Mouse (Mus musculus) erythroblast, embryonic 14.5 days (primary cell): ENCODE data around the gene Hsd17b14.

ENCODE experiments used
- GATA1 ChIP-seq: IDR thresholded peaks from 2 replicates; pipeline ENCODE4 v1.6.1; 2012; ENCODE audit warnings: low read length, inconsistent platforms, mixed read lengths
- TAL1 ChIP-seq: IDR thresholded peaks from 3 replicates; pipeline ENCODE4 v1.6.1; 2012; ENCODE audit warnings: low read length, inconsistent platforms, mixed read lengths

DNA sequence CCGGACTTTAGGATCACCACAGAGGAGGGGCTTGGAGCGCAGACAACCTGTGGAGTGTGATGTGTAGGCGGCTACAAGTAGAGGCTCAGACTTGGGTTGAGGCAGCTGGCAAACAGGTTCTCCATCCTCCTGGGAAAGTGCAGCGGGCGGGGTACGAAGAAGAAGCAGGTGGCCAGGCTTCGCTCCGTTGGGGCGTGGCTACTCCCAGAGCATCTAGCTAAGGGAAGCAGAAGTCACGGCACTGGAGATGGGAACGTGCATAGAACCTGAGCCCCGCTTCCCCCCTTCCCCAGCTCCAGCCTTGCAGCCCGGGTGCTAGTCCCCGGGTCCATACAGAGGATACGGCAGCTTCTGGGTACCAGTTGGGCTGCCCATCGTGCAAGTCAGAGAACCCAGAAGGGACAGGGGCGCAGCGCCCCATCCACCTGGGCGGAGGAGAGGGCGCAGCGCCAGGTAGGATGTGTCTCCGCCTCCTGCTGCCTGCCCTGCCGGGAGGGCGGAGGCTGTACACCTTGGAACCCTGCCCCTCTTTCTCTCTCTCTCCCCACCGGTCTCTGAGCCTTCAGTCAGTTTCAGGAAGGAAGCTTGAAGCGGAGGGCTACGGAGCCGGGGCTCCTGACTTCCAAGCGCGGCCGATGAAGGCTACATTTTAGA, 62.5 kb downstream of the Hsd17b14 start, which contains the start of gene Fut1:
- TF ChIP-seq TAL1 (no peak), GATA1 (no peak)
